Mouse (Mus musculus): ENCODE results near the gene Cacng8. TPM values are rescaled to one million over a fixed set of nuclear protein-coding genes. Genes with fewer than 3 reads are reported as not detected.

Cacng8 gene
- total and polyA plus RNA-seq, 3 experiments, result 5.6 to 9.2 TPM; not detected in 1

GRCm38 (mm10) chr7:3420466-3420865 lies 30.0 kb downstream of the Cacng8 start:
- H3K4me1 ChIP-seq (ENCODE audit: control insufficient read depth in 1 of 2, insufficient read depth in 2 of 2, low read length in 2 of 2), result no peaks in the 10 kb centered on the region
- no peak overlapping the region for H3K4me3 ChIP-seq (ENCODE audit: control insufficient read depth in 1 of 2, insufficient read depth in 1 of 2, low read depth in 2 of 2, low read length in 2 of 2)
- no peak overlapping the region for H3K9ac ChIP-seq (ENCODE audit: control insufficient read depth, low read depth, low read length, poor library complexity, severe bottlenecking)
- no peaks in the 10 kb centered on the region for H3K36me3 ChIP-seq (ENCODE audit: control insufficient read depth in 1 of 2, insufficient read depth in 2 of 2, low read length in 2 of 2)
- no peak for DNase-seq (ENCODE audit: low read depth, low spot score)
- H3K27me3 ChIP-seq (ENCODE audit: control insufficient read depth in 1 of 2, insufficient read depth in 2 of 2, low read length in 2 of 2), result no peaks in the 10 kb centered on the region
- H3K79me2 ChIP-seq (ENCODE audit: control insufficient read depth, insufficient read depth, low read length, poor library complexity), result no peaks in the 10 kb centered on the region
- H3K27ac ChIP-seq (ENCODE audit: control insufficient read depth, low read depth, low read length), result no peak overlapping the region
- H3K9me3 ChIP-seq (replicated peaks; ENCODE audit: insufficient read depth, low read length), result no peaks in the 10 kb centered on the region
- no peak for TF ChIP-seq JUND (IDR thresholded peaks at IDR 0.05; ENCODE audit: low read depth, low read length)
- TF ChIP-seq POLR2A (IDR thresholded peaks at IDR 0.05; ENCODE audit: control insufficient read depth in 1 of 2, insufficient read depth in 1 of 2, low read depth in 1 of 2, low read length in 2 of 2, poor library complexity in 1 of 2), result 0 out of 4 replicates have a peak, but pooled peaks of 1 of the 2 experiments have one; percentile 13

GRCm38 (mm10) chr7:3421297-3421696 lies 30.8 kb downstream of the Cacng8 start:
- no peaks in the 10 kb centered on the region for H3K9me3 ChIP-seq (replicated peaks; ENCODE audit: insufficient read depth, low read length)
- no peaks in the 10 kb centered on the region for H3K4me1 ChIP-seq (ENCODE audit: control insufficient read depth in 1 of 2, insufficient read depth in 2 of 2, low read length in 2 of 2)
- H3K27ac ChIP-seq (ENCODE audit: control insufficient read depth, low read depth, low read length), result no peak overlapping the region
- no peaks in the 10 kb centered on the region for H3K79me2 ChIP-seq (ENCODE audit: control insufficient read depth, insufficient read depth, low read length, poor library complexity)
- TF ChIP-seq POLR2AphosphoS2 (IDR thresholded peaks at IDR 0.05; ENCODE audit: low read length) (no peak), EP300 (IDR thresholded peaks at IDR 0.05; ENCODE audit: low read depth in 1 of 2, low read length in 2 of 2) (no peak), MXI1 (IDR thresholded peaks at IDR 0.05; ENCODE audit: low read depth, low read length) (no peak), MAFK (IDR thresholded peaks at IDR 0.05; ENCODE audit: borderline replicate concordance, low read depth, low read length) (no peak), MAZ (IDR thresholded peaks at IDR 0.05; ENCODE audit: low read depth, low read length) (no peak), ELF1 (IDR thresholded peaks at IDR 0.05; ENCODE audit: low read depth, low read length) (no peak), CHD2 (IDR thresholded peaks at IDR 0.05; ENCODE audit: low read length) (no peak), NRF1 (IDR thresholded peaks at IDR 0.05; ENCODE audit: insufficient read depth, low read depth, low read length, poor library complexity, severe bottlenecking) (no peak), JUND (IDR thresholded peaks at IDR 0.05; ENCODE audit: low read depth, low read length) (no peak), TAL1 (IDR thresholded peaks at IDR 0.05; ENCODE audit: low read length) (no peak), ZKSCAN1 (IDR thresholded peaks at IDR 0.05; ENCODE audit: low read depth, low read length) (no peak), HCFC1 (IDR thresholded peaks at IDR 0.05; ENCODE audit: low read depth, low read length) (no peak), KAT2A (conservative IDR thresholded peaks at IDR 0.05; ENCODE audit: low read depth, low read length) (no peak), MYB (IDR thresholded peaks at IDR 0.05; ENCODE audit: low read depth, low read length) (no peak), GATA1 (IDR thresholded peaks at IDR 0.05; ENCODE audit: low read depth, low read length) (no peak)
- no peak overlapping the region for H3K9ac ChIP-seq (ENCODE audit: control insufficient read depth, low read depth, low read length, poor library complexity, severe bottlenecking)
- no peaks in the 10 kb centered on the region for H3K36me3 ChIP-seq (ENCODE audit: control insufficient read depth in 1 of 2, insufficient read depth in 2 of 2, low read length in 2 of 2)
- no peak overlapping the region for H3K4me3 ChIP-seq (ENCODE audit: control insufficient read depth in 1 of 2, insufficient read depth in 1 of 2, low read depth in 2 of 2, low read length in 2 of 2)
- no peak for DNase-seq (ENCODE audit: low read depth, low spot score)
- H3K27me3 ChIP-seq (ENCODE audit: control insufficient read depth in 1 of 2, insufficient read depth in 2 of 2, low read length in 2 of 2), result no peaks in the 10 kb centered on the region

Measured in MEL (cell line).